Mouse (Mus musculus): ENCODE data around the gene Tiprl. TPM values are rescaled to one million over a fixed set of nuclear protein-coding genes. Genes with fewer than 3 reads are reported as not detected.

Tiprl gene
- polyA plus RNA-seq, 1 experiment from 2014 or later = 153 TPM

GRCm38 (mm10) chr1:165188806-165189580, 47.8 kb downstream of the Tiprl start:
- H3K27me3 ChIP-seq (replicated peaks) = no peaks in the 10 kb centered on the region; the same call in 1 of the 2 replicates
- H3K27ac ChIP-seq = no peak overlapping the region
- H3K4me1 ChIP-seq = peaks cover 13% of the 10 kb centered on the region; the same call in 1 of the 2 replicates
- no peaks in the 10 kb centered on the region for H3K9me3 ChIP-seq
- 82% methylated on average over 9 of the region's 10 CpGs for WGBS
- H3K4me3 ChIP-seq = no peak overlapping the region
- H3K9ac ChIP-seq = no peak overlapping the region
- no peak overlapping the region for H3K4me2 ChIP-seq
- no peak for ATAC-seq (replicated peaks)
- H3K36me3 ChIP-seq (replicated peaks) = no peaks in the 10 kb centered on the region

DNA sequence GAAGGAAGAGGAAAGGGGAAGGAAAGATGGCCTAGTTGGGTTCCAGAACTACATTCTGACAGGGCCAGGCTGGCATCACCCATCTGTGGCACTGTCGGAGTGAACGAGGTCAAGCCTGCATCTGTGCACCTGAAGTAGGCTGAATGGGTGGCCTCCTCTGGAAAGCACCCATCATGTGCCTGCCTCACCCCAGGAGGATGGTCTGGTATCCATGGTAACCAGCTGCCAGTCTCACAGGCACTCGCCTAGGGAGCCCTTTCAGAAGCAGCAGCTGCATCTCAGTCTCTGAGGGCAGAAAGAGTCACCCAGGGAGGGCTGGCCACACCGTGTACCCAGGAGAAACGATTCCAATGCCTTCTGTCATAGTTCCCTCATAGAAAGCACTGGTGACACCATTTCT, 49.4 kb downstream of the Tiprl start:
- WGBS = 36% methylated on average over 5 of the region's 5 CpGs
- 0 out of 2 replicates have a peak, but pooled peaks have one; percentile 44 for ATAC-seq (replicated peaks)
- H3K27me3 ChIP-seq (replicated peaks) = no peaks in the 10 kb centered on the region
- H3K4me2 ChIP-seq = no peak overlapping the region
- no peak overlapping the region for H3K9ac ChIP-seq
- no peak overlapping the region for H3K27ac ChIP-seq
- H3K4me1 ChIP-seq = peaks cover 7% of the 10 kb centered on the region; the same call in 1 of the 2 replicates
- H3K36me3 ChIP-seq (replicated peaks) = no peaks in the 10 kb centered on the region
- H3K4me3 ChIP-seq = no peak overlapping the region
- H3K9me3 ChIP-seq = no peaks in the 10 kb centered on the region

DNA sequence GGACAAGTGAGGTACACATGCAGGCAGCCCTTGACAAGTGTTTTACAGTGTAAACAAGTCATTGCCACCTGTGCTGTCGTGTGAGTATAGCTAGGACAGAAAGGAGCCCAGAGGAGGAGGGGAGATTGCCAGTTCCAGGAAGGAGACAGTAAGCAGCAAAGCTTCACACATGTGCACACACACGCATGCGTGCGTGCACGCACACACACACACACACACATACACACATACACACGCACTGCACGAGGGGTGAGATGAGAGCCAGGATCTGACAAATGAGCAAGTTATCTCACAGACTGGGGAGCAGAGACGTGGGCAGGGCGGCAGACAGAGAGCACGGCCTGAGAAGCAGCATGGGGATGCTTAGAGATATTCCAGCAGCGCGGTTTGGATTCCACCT, 50.3 kb downstream of the Tiprl start:
- H3K27me3 ChIP-seq (replicated peaks) = no peaks in the 10 kb centered on the region
- WGBS = 73% methylated on average over 12 of the region's 12 CpGs
- peak; percentile 29; the same call in 1 of the 2 replicates for ATAC-seq (replicated peaks)

DNA sequence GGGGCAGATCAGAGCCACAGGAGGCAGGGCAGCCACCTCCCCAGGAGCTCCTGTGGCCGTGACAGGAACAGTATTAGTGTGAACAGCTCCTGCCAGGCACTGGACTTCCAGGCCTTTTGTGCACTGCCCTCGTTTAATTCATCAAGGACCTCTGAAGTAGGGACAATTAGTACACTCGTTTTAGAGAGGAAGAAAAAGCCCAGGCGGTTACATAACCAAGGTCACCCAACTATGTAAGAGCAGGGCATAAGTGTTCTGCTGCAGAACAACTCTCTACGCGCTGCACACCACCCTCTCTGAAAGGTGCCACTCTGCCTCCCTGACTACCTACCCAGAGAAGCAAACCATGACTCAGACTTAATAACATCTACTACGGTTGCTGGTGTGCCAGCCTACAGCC, 51.7 kb downstream of the Tiprl start:
- ATAC-seq (replicated peaks) = no peak
- H3K4me2 ChIP-seq = no peak overlapping the region
- H3K27ac ChIP-seq = no peak overlapping the region
- no peaks in the 10 kb centered on the region for H3K36me3 ChIP-seq (replicated peaks)
- no peak overlapping the region for H3K9ac ChIP-seq
- H3K4me1 ChIP-seq = peaks cover 7% of the 10 kb centered on the region; the same call in 1 of the 2 replicates
- no peaks in the 10 kb centered on the region for H3K9me3 ChIP-seq
- no peak overlapping the region for H3K4me3 ChIP-seq
- 70% methylated on average over 7 of the region's 7 CpGs for WGBS
- no peaks in the 10 kb centered on the region for H3K27me3 ChIP-seq (replicated peaks)

More for the DNA sequence above, 50.3 kb downstream of the Tiprl start:
- no peak overlapping the region for H3K9ac ChIP-seq
- H3K4me2 ChIP-seq = no peak overlapping the region
- no peak overlapping the region for H3K27ac ChIP-seq
- H3K4me3 ChIP-seq = no peak overlapping the region
- no peaks in the 10 kb centered on the region for H3K36me3 ChIP-seq (replicated peaks)
- peaks cover 7% of the 10 kb centered on the region; the same call in 1 of the 2 replicates for H3K4me1 ChIP-seq
- no peaks in the 10 kb centered on the region for H3K9me3 ChIP-seq

DNA sequence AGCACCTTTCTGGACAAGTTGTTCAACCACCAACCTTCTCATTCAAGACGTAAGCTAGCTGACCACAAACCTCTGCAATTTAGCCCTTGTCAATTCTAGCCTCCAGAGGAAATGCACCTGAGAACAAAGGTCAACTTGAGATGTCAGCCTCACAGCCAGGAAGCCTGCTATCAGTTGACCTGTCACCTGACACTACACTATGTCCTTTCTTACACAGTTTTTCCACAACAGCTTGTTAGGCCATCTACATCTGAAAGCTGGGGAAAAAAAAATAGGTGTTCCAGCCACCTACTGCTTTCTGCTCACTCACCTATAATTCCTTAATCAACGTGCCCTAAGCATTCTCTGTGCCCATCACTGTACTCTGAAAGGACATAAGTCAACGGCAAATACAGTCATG, 52.6 kb downstream of the Tiprl start:
- no peaks in the 10 kb centered on the region for H3K27me3 ChIP-seq (replicated peaks)
- no peak overlapping the region for H3K9ac ChIP-seq
- ATAC-seq (replicated peaks) = no peak
- no peak overlapping the region for H3K4me2 ChIP-seq
- no peaks in the 10 kb centered on the region for H3K9me3 ChIP-seq
- H3K4me1 ChIP-seq = peaks cover 7% of the 10 kb centered on the region; the same call in 1 of the 2 replicates
- WGBS = 85% methylated on average over 3 of the region's 3 CpGs
- no peak overlapping the region for H3K27ac ChIP-seq
- no peaks in the 10 kb centered on the region for H3K36me3 ChIP-seq (replicated peaks)
- no peak overlapping the region for H3K4me3 ChIP-seq

GRCm38 (mm10) chr1:165183400-165183799, 53.4 kb downstream of the Tiprl start:
- Histone ChIP-seq H3K27me3 (replicated peaks) (no peaks in the 10 kb centered on the region), H3K9ac (no peak overlapping the region), H3K36me3 (replicated peaks) (no peaks in the 10 kb centered on the region), H3K9me3 (no peaks in the 10 kb centered on the region), H3K4me1 (peaks cover 7% of the 10 kb centered on the region; the same call in 1 of the 2 replicates), H3K4me3 (no peak overlapping the region), H3K4me2 (no peak overlapping the region), H3K27ac (no peak overlapping the region)
- ATAC-seq (replicated peaks) = no peak
- WGBS = 77% methylated on average over 6 of the region's 6 CpGs

DNA sequence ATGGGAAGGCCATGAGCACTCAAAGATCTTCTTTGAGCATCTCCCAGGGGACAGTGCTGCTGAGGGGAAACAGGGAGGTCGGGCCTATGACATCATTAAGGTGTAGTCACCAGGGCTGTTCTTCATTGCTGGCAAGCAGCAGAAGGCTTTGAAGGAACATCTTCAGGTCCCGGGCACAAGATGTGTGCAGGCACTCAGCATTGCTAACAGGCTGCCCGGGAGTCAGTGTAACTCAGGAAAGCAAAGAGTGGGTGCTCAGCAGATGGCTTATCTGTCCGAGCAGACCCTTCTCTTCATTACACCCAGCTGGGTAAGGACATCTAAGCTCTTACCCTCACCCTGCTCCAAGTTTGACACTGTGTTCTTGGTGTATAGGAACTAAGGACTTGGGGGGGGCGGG, 57.5 kb downstream of the Tiprl start:
- Histone ChIP-seq H3K4me3 (no peak overlapping the region), H3K4me2 (no peak overlapping the region), H3K4me1 (no peaks in the 10 kb centered on the region), H3K27ac (no peak overlapping the region), H3K36me3 (replicated peaks) (no peaks in the 10 kb centered on the region), H3K9ac (no peak overlapping the region), H3K9me3 (no peaks in the 10 kb centered on the region), H3K27me3 (replicated peaks) (no peaks in the 10 kb centered on the region)
- ATAC-seq (replicated peaks) = no peak
- WGBS = 86% methylated on average over 5 of the region's 5 CpGs

- H3K4me3 ChIP-seq = no peak overlapping the region
- no peak overlapping the region for H3K27ac ChIP-seq
- 80% methylated on average over 6 of the region's 6 CpGs for WGBS
- no peak overlapping the region for H3K9ac ChIP-seq
- no peaks in the 10 kb centered on the region for H3K4me1 ChIP-seq
- no peak overlapping the region for H3K4me2 ChIP-seq
- no peaks in the 10 kb centered on the region for H3K36me3 ChIP-seq (replicated peaks)
- H3K27me3 ChIP-seq (replicated peaks) = no peaks in the 10 kb centered on the region
- ATAC-seq (replicated peaks) = no peak
- H3K9me3 ChIP-seq = no peaks in the 10 kb centered on the region
These were observed 58.7 kb downstream of the Tiprl start for GRCm38 (mm10) chr1:165178075-165178474.

- no peak overlapping the region for H3K27ac ChIP-seq
- no peaks in the 10 kb centered on the region for H3K4me1 ChIP-seq
- H3K9me3 ChIP-seq = no peaks in the 10 kb centered on the region
- 63% methylated on average over 9 of the region's 9 CpGs for WGBS
- H3K9ac ChIP-seq = no peak overlapping the region
- H3K36me3 ChIP-seq (replicated peaks) = no peaks in the 10 kb centered on the region
- H3K4me3 ChIP-seq = no peak overlapping the region
- ATAC-seq (replicated peaks) = no peak
- H3K4me2 ChIP-seq = no peak overlapping the region
- H3K27me3 ChIP-seq (replicated peaks) = no peaks in the 10 kb centered on the region
These were observed 62.7 kb downstream of the Tiprl start for GRCm38 (mm10) chr1:165174059-165174616.

DNA sequence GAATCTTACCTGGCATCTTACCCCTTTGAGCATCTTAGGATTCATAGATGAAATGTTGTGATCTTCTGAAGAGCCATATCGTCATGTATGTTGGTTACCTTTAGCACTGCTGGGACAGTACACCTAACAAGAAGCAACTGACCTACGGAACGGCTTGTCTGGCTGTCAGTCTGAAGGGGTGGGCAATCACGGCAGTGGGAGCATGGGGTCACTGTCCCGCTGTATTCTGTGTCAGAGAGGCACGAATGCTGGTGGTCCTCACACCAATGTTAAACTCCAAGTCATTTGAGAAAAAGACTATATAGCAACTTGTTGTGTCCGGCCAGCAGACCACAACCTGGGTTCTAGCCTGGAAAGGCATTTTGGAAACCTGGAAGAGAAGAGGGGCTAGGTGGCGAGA, 65.5 kb downstream of the Tiprl start:
- H3K4me2 ChIP-seq = no peak overlapping the region
- no peak for ATAC-seq (replicated peaks)
- no peak overlapping the region for H3K4me3 ChIP-seq
- H3K27ac ChIP-seq = no peak overlapping the region
- no peaks in the 10 kb centered on the region for H3K4me1 ChIP-seq
- H3K9me3 ChIP-seq = no peaks in the 10 kb centered on the region
- H3K27me3 ChIP-seq (replicated peaks) = no peaks in the 10 kb centered on the region
- H3K36me3 ChIP-seq (replicated peaks) = no peaks in the 10 kb centered on the region
- H3K9ac ChIP-seq = no peak overlapping the region
- WGBS = 87% methylated on average over 8 of the region's 8 CpGs

GRCm38 (mm10) chr1:165170157-165170556, 66.6 kb downstream of the Tiprl start:
- H3K9ac ChIP-seq = no peak overlapping the region
- 84% methylated on average over 5 of the region's 5 CpGs for WGBS
- H3K36me3 ChIP-seq (replicated peaks) = no peaks in the 10 kb centered on the region
- H3K4me2 ChIP-seq = no peak overlapping the region
- H3K4me3 ChIP-seq = no peak overlapping the region
- H3K27ac ChIP-seq = no peak overlapping the region
- no peak for ATAC-seq (replicated peaks)
- no peaks in the 10 kb centered on the region for H3K9me3 ChIP-seq
- H3K4me1 ChIP-seq = no peaks in the 10 kb centered on the region
- H3K27me3 ChIP-seq (replicated peaks) = no peaks in the 10 kb centered on the region

DNA sequence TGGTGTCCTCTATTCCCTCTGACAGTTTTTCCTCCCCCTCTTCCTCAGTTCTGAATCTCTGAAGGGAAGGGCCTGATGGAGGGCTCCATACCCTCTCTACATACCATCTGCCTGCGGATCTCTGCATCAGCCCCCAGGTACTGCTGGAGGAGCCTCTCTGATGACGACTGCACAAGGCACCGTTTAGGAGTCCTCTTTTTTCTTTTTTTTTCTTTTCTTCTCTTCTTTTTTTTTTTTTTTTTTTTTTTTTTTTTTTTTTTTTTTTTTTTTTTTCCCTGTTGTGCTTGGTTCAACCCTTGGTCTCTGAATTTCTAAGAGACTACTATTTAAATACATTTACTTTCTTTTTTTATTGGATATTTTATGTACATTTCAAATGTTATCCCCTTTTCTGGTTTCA, 67.3 kb downstream of the Tiprl start:
- Histone ChIP-seq H3K4me3 (no peak overlapping the region), H3K9me3 (no peaks in the 10 kb centered on the region), H3K4me2 (no peak overlapping the region), H3K4me1 (no peaks in the 10 kb centered on the region), H3K27ac (no peak overlapping the region), H3K27me3 (replicated peaks) (no peaks in the 10 kb centered on the region), H3K9ac (no peak overlapping the region), H3K36me3 (replicated peaks) (no peaks in the 10 kb centered on the region)
- WGBS = 81% methylated on average over 3 of the region's 3 CpGs
- no peak for ATAC-seq (replicated peaks)

- Histone ChIP-seq H3K4me3 (no peak overlapping the region), H3K4me1 (no peaks in the 10 kb centered on the region), H3K27ac (no peak overlapping the region), H3K9ac (no peak overlapping the region), H3K4me2 (no peak overlapping the region), H3K9me3 (no peaks in the 10 kb centered on the region), H3K27me3 (replicated peaks) (no peaks in the 10 kb centered on the region), H3K36me3 (replicated peaks) (no peaks in the 10 kb centered on the region)
- ATAC-seq (replicated peaks) = no peak
- 70% methylated on average over 6 of the region's 6 CpGs for WGBS
These were observed 71.9 kb downstream of the Tiprl start for GRCm38 (mm10) chr1:165164920-165165319.

Measured in midbrain, embryonic 15.5 days (tissue).